Mouse (Mus musculus) embryonic facial prominence, embryonic 13.5 days (tissue): Measurements from ENCODE around the gene Sar1b. TPM values are rescaled to one million over a fixed set of nuclear protein-coding genes. Genes with fewer than 3 reads are reported as not detected.
A peak's percentile ranks its signal among the peaks of the same experiment; 100 is the strongest.

Experiments used
- ATAC-seq: fragments of 200-750 bp; cut with Nextera tagmentation; 2 replicates; pipeline ENCODE4 v1.8.0; 2017; ENCODE audit warnings: low read depth; ENCODE audit not compliant: insufficient number of reproducible peaks, insufficient read depth, low FRiP score, low TSS enrichment
- H3K27ac ChIP-seq: fragments of 300-500 bp; sonication (generic); 2 replicates; pipeline ENCODE4 v1.5.1; 2015; ENCODE audit warnings: moderate library complexity, mild to moderate bottlenecking, inconsistent platforms
- H3K27me3 ChIP-seq: fragments of 300-500 bp; sonication (generic); 2 replicates; pipeline ENCODE4 v1.6.1; 2015; ENCODE audit warnings: mild to moderate bottlenecking, inconsistent platforms
- H3K36me3 ChIP-seq: fragments of 300-500 bp; sonication (generic); 2 replicates; pipeline ENCODE4 v1.6.1; 2015; ENCODE audit warnings: mild to moderate bottlenecking, inconsistent platforms
- H3K4me1 ChIP-seq: fragments of 300-500 bp; sonication (generic); 2 replicates; pipeline ENCODE4 v1.6.1; 2015; ENCODE audit warnings: inconsistent platforms
- H3K4me2 ChIP-seq: fragments of 300-500 bp; sonication (generic); 2 replicates; pipeline ENCODE4 v1.6.1; 2015; ENCODE audit warnings: moderate library complexity, mild to moderate bottlenecking, inconsistent platforms
- H3K4me3 ChIP-seq: fragments of 300-500 bp; sonication (generic); 2 replicates; pipeline ENCODE4 v1.5.1; 2015; ENCODE audit warnings: mild to moderate bottlenecking, inconsistent platforms
- H3K9ac ChIP-seq: fragments of 300-500 bp; sonication (generic); 2 replicates; pipeline ENCODE4 v1.6.1; 2015; ENCODE audit warnings: mild to moderate bottlenecking, inconsistent platforms
- H3K9me3 ChIP-seq: fragments of 300-500 bp; sonication (generic); 2 replicates; pipeline ENCODE4 v1.6.1; 2016; ENCODE audit warnings: inconsistent platforms
- WGBS: fragments of 180-500 bp; shearing (Covaris S2); methylation state at CpG from one replicate; pipeline ENCODE4 v1.1.7; 2015; ENCODE audit warnings: mixed read lengths; 5-methylcytosine and 5-hydroxymethylcytosine counted together
- polyA plus RNA-seq: library from polyadenylated mRNA; unstranded; fragments of >200 nt; fragmentation: Nextera tagmentation; extraction: Ambion mirVana; gene quantifications from 2 replicates; pipeline ENCODE4 v1.2.1, GENCODE M21; 2015

Sar1b gene
- polyA plus RNA-seq, 1 experiment from 2014 or later: 96.5 TPM

- ATAC-seq: no peak
- no peak overlapping the region for H3K4me2 ChIP-seq
- H3K9ac ChIP-seq: no peak overlapping the region
- 92% methylated on average over 8 of the region's 8 CpGs for WGBS
- no peaks in the 10 kb centered on the region for H3K4me1 ChIP-seq
- no peak overlapping the region for H3K4me3 ChIP-seq
- H3K9me3 ChIP-seq: no peaks in the 10 kb centered on the region
- no peaks in the 10 kb centered on the region for H3K27me3 ChIP-seq
- peaks cover 52% of the 10 kb centered on the region for H3K36me3 ChIP-seq
- H3K27ac ChIP-seq: no peak overlapping the region
These were observed 70.6 kb downstream of the Sar1b start for GRCm38 (mm10) chr11:51834067-51834411.

- H3K36me3 ChIP-seq: peaks cover 43% of the 10 kb centered on the region
- no peaks in the 10 kb centered on the region for H3K4me1 ChIP-seq
- H3K4me3 ChIP-seq: no peak overlapping the region
- no peak overlapping the region for H3K27ac ChIP-seq
- 96% methylated on average over 12 of the region's 12 CpGs for WGBS
- no peak for ATAC-seq
- no peak overlapping the region for H3K9ac ChIP-seq
- H3K27me3 ChIP-seq: no peaks in the 10 kb centered on the region
- no peaks in the 10 kb centered on the region for H3K9me3 ChIP-seq
- H3K4me2 ChIP-seq: no peak overlapping the region
These were observed 72.1 kb downstream of the Sar1b start for GRCm38 (mm10) chr11:51835598-51835997.

GRCm38 (mm10) chr11:51836506-51836905 lies 73.0 kb downstream of the Sar1b start:
- no peak for ATAC-seq
- Histone ChIP-seq H3K27me3 (no peaks in the 10 kb centered on the region), H3K4me1 (peaks cover 9% of the 10 kb centered on the region), H3K27ac (no peak overlapping the region), H3K4me2 (no peak overlapping the region), H3K9me3 (no peaks in the 10 kb centered on the region), H3K9ac (no peak overlapping the region), H3K4me3 (no peak overlapping the region), H3K36me3 (peaks cover 34% of the 10 kb centered on the region)
- 94% methylated on average over 6 of the region's 6 CpGs for WGBS

GRCm38 (mm10) chr11:51837164-51838153 lies 74.0 kb downstream of the Sar1b start:
- no peak overlapping the region for H3K4me3 ChIP-seq
- no peaks in the 10 kb centered on the region for H3K9me3 ChIP-seq
- no peak overlapping the region for H3K4me2 ChIP-seq
- no peak for ATAC-seq
- WGBS: 73% methylated on average over 8 of the region's 8 CpGs
- no peaks in the 10 kb centered on the region for H3K27me3 ChIP-seq
- no peak overlapping the region for H3K9ac ChIP-seq
- peaks cover 34% of the 10 kb centered on the region for H3K36me3 ChIP-seq
- no peak overlapping the region for H3K27ac ChIP-seq
- H3K4me1 ChIP-seq: peaks cover 12% of the 10 kb centered on the region

GRCm38 (mm10) chr11:51839106-51839505 lies 75.6 kb downstream of the Sar1b start:
- Histone ChIP-seq H3K9me3 (no peaks in the 10 kb centered on the region), H3K36me3 (peaks cover 40% of the 10 kb centered on the region), H3K27me3 (no peaks in the 10 kb centered on the region), H3K4me1 (peaks cover 12% of the 10 kb centered on the region), H3K9ac (no peak overlapping the region), H3K4me3 (no peak overlapping the region), H3K4me2 (no peak overlapping the region), H3K27ac (no peak overlapping the region)
- 56% methylated on average over 2 of the region's 2 CpGs for WGBS
- no peak for ATAC-seq

GRCm38 (mm10) chr11:51839973-51840372 lies 76.5 kb downstream of the Sar1b start:
- 79% methylated on average over 11 of the region's 11 CpGs for WGBS
- H3K27me3 ChIP-seq: no peaks in the 10 kb centered on the region
- ATAC-seq: no peak

GRCm38 (mm10) chr11:51840657-51841056 lies 77.2 kb downstream of the Sar1b start:
- Histone ChIP-seq H3K4me3 (no peak overlapping the region), H3K4me2 (no peak overlapping the region), H3K27me3 (no peaks in the 10 kb centered on the region), H3K36me3 (peaks cover 35% of the 10 kb centered on the region), H3K4me1 (peaks cover 15% of the 10 kb centered on the region), H3K9me3 (no peaks in the 10 kb centered on the region), H3K27ac (no peak overlapping the region), H3K9ac (no peak overlapping the region)
- 83% methylated on average over 9 of the region's 9 CpGs for WGBS
- ATAC-seq: no peak

More at GRCm38 (mm10) chr11:51839973-51840372, 76.5 kb downstream of the Sar1b start:
- peaks cover 15% of the 10 kb centered on the region for H3K4me1 ChIP-seq
- H3K36me3 ChIP-seq: peaks cover 36% of the 10 kb centered on the region
- H3K9me3 ChIP-seq: no peaks in the 10 kb centered on the region
- H3K4me3 ChIP-seq: no peak overlapping the region
- H3K4me2 ChIP-seq: no peak overlapping the region
- no peak overlapping the region for H3K9ac ChIP-seq
- no peak overlapping the region for H3K27ac ChIP-seq

GRCm38 (mm10) chr11:51841149-51841548 lies 77.7 kb downstream of the Sar1b start:
- ATAC-seq: no peak
- 44% methylated on average over 9 of the region's 9 CpGs for WGBS

More at GRCm38 (mm10) chr11:51841149-51841548, 77.7 kb downstream of the Sar1b start:
- H3K9me3 ChIP-seq: no peaks in the 10 kb centered on the region
- no peaks in the 10 kb centered on the region for H3K27me3 ChIP-seq
- peaks cover 40% of the 10 kb centered on the region for H3K36me3 ChIP-seq
- no peak overlapping the region for H3K4me2 ChIP-seq
- no peak overlapping the region for H3K9ac ChIP-seq
- 0 out of 2 replicates have a peak overlapping the region, but pooled peaks have one; percentile 2 for H3K27ac ChIP-seq
- H3K4me3 ChIP-seq: no peak overlapping the region
- H3K4me1 ChIP-seq: peaks cover 15% of the 10 kb centered on the region

Other genes starting within 250 kb of the Sar1b start
- 19.0 and 21.3 TPM in 2 replicates for gene Phykpl, start 178.9 kb upstream of the Sar1b start, polyA plus RNA-seq
- 458 and 524 TPM in 2 replicates for gene Hnrnpab, start 156.8 kb upstream of the Sar1b start, polyA plus RNA-seq
- gene Nhp2, start 144.0 kb upstream of the Sar1b start, polyA plus RNA-seq: 135 and 151 TPM in 2 replicates
- gene Rmnd5b, start 127.8 kb upstream of the Sar1b start, polyA plus RNA-seq: 49.3 and 49.9 TPM in 2 replicates
- gene N4bp3, start 112.8 kb upstream of the Sar1b start, polyA plus RNA-seq: 19.0 and 21.2 TPM in 2 replicates
- gene D930048N14Rik, start 112.7 kb upstream of the Sar1b start, polyA plus RNA-seq: 2.6 and 3.4 TPM in 2 replicates
- 87.7 and 102 TPM in 2 replicates for gene 0610009B22Rik, start 74.8 kb upstream of the Sar1b start, polyA plus RNA-seq
- 15.3 and 18.3 TPM in 2 replicates for gene Sec24a, start 53 bp upstream of the Sar1b start, polyA plus RNA-seq
- 2.7 and 3.1 TPM in 2 replicates for gene Jade2, start 94.0 kb downstream of the Sar1b start, polyA plus RNA-seq
- 98.8 and 104 TPM in 2 replicates for gene Cdkn2aipnl, start 204.0 kb downstream of the Sar1b start, polyA plus RNA-seq
- 233 and 245 TPM in 2 replicates for gene Ube2b, start 237.1 kb downstream of the Sar1b start, polyA plus RNA-seq
- 13.4 and 13.9 TPM in 2 replicates for gene Cdkl3, start 240.5 kb downstream of the Sar1b start, polyA plus RNA-seq